Mouse (Mus musculus) left cerebral cortex, adult 9 months (tissue): Measurements from ENCODE around the gene Utp6.

Experiments used
- DNase-seq, 2 experiments: peaks; one replicate each; pipeline ENCODE4 v3.0.0; 2022; ENCODE audit warnings: low spot score in 2 of 2

Gene Utp6

GRCm38 (mm10) chr11:79962877-79963183 is 640 bp upstream of the Utp6 start:
- no peak for DNase-seq

GRCm38 (mm10) chr11:79961346-79962124 is 655 bp downstream of the Utp6 start:
- no peak for DNase-seq

- DNase-seq = no peak
Measured at GRCm38 (mm10) chr11:79947265-79947664, 14.9 kb downstream of the Utp6 start.

- DNase-seq = no peak
Measured at GRCm38 (mm10) chr11:79943601-79944000, 18.6 kb downstream of the Utp6 start.

GRCm38 (mm10) chr11:79943136-79943535 is 19.1 kb downstream of the Utp6 start:
- DNase-seq = no peak

- no peak for DNase-seq
Measured at GRCm38 (mm10) chr11:79935766-79936165, 26.4 kb downstream of the Utp6 start.

GRCm38 (mm10) chr11:79922766-79923165 is 39.4 kb downstream of the Utp6 start:
- no peak for DNase-seq

GRCm38 (mm10) chr11:79922157-79922556 is 40.0 kb downstream of the Utp6 start:
- DNase-seq = no peak

- DNase-seq = no peak
Measured at GRCm38 (mm10) chr11:79920505-79921025, 41.6 kb downstream of the Utp6 start.

GRCm38 (mm10) chr11:79919685-79920504 is 42.3 kb downstream of the Utp6 start:
- DNase-seq = peak; percentile 14 to 85

- DNase-seq = no peak
Measured at GRCm38 (mm10) chr11:79915696-79916349, 46.4 kb downstream of the Utp6 start.

GRCm38 (mm10) chr11:79908600-79909483 is 53.3 kb downstream of the Utp6 start:
- DNase-seq = peak in 1 of 2 experiments; percentile 37

- no peak for DNase-seq
Measured at GRCm38 (mm10) chr11:79906920-79907319, 55.3 kb downstream of the Utp6 start.

- no peak for DNase-seq
Measured at GRCm38 (mm10) chr11:79902881-79903481, 59.2 kb downstream of the Utp6 start.

- DNase-seq = no peak
Measured at GRCm38 (mm10) chr11:79901146-79901545, 61.0 kb downstream of the Utp6 start.

- peak; percentile 14 to 27 for DNase-seq
Measured at GRCm38 (mm10) chr11:79892259-79892658, 69.9 kb downstream of the Utp6 start.

GRCm38 (mm10) chr11:79890822-79891221 is 71.4 kb downstream of the Utp6 start:
- no peak for DNase-seq

- DNase-seq = no peak
Measured at GRCm38 (mm10) chr11:79886961-79887360, 75.2 kb downstream of the Utp6 start.

GRCm38 (mm10) chr11:79886395-79886794 is 75.8 kb downstream of the Utp6 start:
- no peak for DNase-seq

GRCm38 (mm10) chr11:79885713-79886393 is 76.3 kb downstream of the Utp6 start:
- no peak for DNase-seq
